Mouse (Mus musculus) c-Kit-positive CD71-negative TER-119-negative erythroid progenitor cells, embryonic 14.5 days (primary cell): Measurements from ENCODE around the gene Isl1.

Source experiments
- DNase-seq: peaks from one replicate; pipeline ENCODE4 v3.0.0-alpha.2; 2013; ENCODE audit warnings: low read depth

Gene Isl1

DNA sequence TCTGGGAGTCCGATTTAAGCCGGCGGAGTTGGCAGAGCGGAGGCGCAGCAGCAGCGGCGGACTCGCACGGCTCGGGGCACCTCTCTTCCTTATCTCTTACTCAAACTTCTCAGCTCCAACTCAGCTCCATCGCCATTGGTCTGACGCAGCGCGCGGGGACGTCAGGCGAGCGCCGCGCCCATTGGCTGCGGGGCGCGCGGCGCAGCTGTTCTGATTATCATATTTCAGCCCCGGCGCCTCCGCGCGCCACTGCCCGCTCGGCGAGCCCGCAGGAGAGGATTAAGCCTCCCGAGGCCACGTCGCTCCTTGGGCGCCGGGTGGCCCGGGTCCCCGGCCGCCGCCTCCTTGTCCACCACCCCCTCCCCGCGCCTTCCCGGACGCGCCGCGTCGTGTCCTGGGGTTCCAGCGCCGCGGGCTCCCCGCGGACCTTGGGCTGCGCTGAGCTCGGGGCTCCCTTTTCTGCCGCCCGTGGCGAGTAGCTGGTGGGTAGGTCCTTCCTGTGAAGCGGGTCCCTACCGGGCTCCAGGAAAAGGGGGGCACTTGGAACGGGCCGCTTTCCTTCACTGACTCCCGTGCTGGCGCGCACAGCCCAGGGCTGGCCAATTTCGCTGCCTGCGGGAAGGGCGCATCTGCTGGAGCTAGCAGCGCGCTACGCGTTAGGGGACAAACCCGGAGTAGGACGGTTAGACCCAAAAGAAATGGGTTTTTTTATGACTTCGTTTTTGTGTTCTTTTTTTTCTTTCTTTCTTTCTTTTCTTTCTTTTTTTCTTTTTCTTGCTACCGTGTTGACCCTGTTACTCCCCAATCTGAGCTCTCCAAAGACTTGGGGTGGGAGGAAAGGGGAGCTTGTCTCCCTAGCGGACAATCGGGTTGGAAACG, at the start of gene Isl1:
TSS of gene Isl1 (minus strand) at position 106 of the 879 bp plus-strand sequence.
- peak; percentile 51 for DNase-seq

DNA sequence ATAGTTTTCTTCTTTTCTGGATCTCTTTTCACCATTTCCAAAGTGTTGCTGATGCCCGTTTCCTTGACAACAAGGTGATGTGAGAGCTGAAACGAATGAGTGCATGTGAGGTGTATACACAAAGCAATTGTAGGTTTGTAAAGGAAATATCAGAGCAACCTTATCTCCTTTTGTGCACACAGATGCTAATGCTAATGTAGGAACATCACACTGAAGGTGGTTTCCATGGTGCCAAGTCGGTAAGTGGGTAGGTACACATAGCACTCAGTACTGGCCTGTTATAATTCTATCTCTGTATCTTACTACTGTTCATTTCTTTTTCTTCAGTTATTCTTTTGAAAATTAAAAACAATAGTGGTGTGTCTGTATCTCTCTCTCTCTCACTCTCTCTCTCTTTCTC, 26.3 kb upstream of the Isl1 start:
- DNase-seq: no peak

DNA sequence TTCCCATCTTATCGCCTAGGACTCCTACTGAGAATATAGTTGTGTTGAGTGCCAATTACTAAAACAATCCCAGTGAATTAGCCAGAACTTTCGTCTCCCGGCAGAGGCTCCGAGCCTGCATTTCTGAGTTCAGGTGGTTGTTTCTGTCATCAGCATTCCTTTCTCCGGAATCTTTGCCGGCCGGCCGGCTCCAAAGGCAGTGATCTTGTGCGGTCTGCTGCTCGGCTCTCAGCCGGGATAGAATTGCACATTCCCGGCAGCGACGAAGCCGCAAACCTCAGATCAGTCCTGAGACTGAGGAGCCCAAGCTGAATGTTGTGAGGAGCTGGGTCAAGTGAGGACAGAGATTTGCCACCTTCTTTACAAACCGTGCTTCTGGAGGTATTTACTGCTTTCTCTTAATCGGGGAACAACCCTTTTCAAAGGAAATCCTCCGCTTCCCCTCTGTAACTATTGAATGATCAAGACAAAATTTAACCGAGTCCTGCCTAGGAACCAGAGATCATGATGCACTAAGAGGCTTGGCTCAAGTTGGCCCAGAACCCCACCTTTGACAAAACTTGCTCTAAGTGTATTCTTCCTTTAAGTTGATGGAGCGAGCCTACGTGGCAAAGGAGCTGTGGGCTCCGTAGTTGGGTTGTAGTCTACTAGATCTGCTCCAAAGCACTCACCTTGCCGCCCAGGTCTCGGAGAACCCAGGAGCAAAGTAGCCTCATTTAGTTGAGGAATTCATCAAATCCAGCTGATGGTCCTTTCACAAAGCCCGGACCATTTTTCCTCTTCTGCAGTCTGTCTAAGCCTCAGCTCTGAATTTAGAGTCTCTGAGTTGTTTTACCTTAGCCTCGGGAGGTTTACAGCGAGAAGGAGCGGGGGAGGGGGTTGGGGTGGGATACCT, 4.4 kb upstream of the Isl1 start:
- DNase-seq: no peak

DNA sequence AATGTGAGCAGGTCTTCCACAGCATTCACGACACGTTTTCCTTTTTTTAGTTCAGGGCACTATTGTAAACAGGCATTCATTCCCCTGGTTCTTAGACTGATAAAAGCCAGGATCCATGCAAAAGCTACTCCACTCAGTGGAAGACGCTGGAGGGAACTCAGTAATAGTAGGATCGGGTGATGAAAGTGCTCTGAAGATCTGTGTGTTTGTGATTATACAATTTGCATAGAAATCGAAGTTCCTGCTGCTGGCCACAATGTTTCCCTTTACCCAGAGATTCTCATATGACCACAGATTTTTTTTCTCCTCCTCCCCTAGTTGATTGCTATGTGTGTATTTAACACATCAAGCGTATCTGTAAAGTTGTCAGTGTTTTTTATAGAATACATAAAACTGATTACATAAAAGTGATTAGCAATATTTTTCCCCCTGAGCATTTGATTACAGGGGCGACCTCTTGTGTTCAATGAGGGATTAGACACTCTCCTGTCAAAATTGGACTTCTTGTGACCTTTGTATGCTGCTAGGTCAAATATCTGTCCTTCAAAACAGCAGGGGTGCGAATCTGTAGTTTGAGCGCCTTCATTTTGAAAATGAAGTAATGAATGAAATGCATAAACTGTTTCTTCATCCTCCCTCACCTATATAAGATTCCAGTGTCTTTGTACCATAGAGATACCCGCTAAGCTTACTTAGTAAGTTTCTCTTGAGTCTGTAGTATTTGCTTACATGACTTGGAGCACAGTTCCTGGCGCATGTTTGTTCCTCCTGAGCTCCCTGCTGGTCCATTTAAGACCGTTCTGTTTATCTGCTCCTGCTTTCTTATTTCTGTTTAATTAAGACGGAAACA, 2.6 kb upstream of the Isl1 start:
- no peak for DNase-seq

DNA sequence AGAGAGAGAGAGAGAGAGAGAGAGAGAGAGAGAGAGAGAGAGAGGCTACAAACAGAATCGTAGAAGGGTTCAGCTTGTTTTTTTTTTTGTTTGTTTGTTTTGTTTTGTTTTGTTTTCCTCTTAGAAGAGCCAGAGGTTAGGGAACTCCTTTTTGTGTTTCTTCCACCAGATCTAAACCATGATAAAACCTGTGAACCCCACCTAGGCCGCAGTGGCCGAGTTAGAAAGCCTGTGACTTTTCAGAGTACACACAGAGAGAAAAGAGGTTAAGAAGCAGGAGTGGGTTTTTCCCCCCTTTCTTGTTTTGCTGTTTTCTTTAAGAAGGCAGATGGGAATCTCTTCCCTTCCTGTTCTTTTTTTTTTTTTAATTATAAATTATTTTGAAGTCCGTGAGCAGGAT, 1.5 kb upstream of the Isl1 start:
- no peak for DNase-seq

DNA sequence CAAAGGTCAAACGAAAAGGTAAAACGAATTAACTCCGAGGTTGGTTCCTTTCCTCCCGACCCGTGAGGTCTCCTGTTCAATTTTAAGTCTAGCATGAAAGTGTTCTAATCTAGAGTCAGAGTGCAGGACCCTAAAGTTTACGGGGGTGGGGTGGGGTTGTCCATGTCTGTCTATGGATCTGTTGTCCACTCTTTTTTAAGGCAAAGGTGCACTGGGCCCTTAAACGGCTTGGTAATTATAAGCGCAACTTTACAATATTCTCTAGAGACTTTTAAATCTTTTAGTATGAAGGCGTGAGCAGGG, 925 bp upstream of the Isl1 start:
- DNase-seq: no peak

DNA sequence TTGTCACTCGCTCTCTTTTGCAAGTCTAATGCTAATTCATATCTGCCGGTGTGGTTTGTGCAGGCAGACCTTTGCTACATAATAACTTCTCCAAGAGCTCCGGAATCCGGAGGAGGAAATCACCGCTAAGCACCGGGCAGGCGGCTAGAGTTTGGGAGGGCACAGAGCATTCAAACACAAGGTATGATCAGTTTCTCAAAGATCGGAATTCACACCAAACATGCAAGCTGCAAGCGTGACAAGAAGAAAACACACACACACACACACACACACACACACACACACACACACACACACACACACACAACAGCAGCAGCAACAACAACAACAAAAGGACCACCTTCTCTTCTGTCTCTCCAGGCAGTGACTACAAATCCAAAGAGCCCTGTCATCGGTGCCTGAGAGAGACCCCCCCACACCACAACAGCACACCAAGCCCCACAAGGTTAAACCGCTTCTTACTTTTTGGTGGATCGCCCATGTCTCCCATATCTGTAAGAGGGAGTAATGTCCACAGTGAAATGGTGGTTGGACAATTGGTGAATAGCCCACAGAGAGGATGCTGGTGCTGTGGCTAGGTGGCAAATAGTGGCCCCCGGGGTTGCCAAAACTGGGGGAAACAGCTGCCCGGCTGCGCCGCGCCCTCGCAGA, 431 bp downstream of the Isl1 start:
- DNase-seq: no peak

DNA sequence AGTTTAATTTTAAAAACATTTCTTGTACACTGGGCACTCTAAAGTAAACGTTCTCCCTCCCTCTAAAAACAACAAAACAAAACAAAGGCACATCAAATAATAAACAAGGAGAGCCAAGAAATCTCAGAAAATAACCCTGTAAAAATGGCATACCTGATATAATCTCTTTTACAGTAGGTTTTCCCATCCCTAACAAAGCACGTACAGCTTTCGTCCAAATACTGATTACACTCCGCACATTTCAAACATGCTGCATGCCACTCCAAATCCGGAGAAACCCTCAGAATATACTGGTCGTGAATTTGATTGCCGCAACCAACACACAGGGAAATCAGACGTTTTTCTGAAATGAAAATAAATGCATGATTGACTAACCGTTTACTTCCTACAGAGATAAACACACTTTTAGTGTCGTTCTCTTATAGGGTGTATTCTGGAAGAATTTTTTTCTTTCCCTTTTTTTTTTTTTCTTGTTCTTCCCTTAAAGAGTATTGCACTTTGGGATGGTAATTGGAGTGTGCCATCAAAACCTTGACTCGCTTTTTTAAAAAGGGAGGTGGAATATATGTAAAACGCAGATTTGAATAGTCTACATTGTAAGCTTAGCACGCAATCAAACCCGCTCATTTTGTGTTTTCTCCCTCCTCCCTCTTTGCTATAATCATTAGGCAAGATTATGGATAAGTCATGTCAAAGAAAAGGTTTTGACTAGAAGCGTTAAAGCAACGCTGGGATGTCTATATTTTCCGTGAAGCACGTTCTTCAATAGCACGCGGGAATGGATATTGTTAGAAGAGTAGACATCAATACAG, 1.2 kb downstream of the Isl1 start:
- DNase-seq: no peak

DNA sequence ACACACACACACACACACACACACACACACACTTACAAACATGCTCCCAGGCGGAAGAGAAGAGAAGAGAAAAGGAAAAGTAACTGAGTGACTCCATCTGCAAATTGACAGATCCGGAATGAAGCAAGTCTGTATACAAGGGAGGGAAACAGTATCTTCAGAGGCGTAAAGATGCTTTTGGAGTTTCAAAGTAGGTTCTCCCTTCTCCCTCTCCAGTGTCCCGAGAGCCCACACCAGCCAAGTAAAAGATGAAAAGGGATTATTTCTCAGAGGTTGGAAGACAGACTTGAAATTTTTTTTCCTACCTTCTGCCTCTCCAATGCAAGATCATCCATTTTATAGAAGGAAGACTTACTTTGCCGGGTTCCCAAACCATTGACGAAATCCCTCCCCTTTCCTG, 2.9 kb downstream of the Isl1 start:
- DNase-seq: no peak

DNA sequence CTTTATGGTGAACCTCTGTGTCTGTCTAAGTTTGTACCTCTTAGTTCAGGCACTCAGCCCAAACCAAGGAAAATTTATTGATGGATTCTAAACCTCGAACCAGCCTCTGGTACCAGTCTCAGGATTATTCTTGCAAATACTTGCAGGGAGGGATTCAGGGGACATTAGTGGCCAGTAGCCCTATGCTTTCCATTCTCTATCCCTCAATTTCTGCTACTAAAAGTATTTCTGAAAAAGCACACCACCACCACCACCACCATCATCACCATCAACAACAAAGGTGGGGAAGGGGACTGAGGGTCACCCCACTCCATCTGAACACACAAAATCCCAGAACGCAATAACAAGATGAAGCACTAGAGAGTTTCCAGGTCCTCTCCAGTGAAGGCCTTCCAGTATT, 3.8 kb downstream of the Isl1 start:
- DNase-seq: no peak

DNA sequence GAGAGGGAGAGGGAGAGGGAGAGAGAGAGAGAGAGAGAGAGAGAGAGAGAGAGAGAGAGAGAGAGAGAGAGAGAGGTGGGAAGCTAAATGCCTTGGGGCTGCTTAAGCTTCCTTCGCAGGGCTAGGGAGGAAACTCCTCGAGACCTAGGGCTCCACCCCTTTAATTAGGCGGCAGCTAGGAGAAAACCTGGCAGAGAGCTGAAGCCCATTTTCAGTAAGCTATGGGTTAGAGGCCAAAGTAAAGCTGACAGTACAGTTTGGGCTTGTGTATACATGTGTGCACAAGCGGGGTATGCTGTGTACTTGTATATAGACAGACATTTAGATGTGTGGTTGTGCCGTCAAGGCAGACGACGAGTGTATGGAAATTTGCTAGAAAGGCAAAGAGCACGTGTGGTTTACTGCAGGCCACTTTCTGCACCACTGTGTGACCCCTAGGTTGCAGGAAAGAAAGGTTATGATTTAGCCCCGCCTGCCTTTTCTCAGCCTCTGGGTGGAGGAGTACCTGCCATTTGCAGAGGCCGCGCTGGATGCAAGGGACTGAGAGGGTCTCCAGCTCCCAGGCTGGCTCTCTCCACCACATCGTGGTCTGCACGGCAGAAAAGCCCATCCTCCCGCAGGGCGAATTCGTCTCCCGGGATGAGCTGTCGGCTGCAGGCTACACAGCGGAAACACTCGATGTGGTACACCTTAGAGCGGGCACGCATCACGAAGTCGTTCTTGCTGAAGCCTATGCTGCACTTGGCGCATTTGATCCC, 4.6 kb downstream of the Isl1 start:
- no peak for DNase-seq

DNA sequence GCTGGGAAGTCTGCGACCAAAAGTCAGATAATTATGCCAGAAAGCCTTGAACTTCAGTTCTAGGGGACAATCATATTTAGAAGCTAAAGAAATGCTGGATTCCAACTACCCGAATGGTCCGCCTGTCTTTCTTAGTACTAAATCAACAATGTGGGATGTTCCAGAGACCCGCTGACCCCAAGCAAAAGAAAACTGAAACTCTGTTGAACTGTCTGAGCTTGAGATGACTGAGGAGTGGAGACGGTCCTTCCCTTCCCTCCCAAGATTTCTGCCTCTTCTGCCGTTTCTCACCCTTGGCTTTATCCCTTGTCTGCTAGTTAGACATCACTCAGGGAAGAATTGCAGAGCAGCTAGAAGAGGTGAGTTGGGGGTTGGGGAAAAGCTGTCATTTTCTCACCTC, 5.7 kb downstream of the Isl1 start:
- no peak for DNase-seq

DNA sequence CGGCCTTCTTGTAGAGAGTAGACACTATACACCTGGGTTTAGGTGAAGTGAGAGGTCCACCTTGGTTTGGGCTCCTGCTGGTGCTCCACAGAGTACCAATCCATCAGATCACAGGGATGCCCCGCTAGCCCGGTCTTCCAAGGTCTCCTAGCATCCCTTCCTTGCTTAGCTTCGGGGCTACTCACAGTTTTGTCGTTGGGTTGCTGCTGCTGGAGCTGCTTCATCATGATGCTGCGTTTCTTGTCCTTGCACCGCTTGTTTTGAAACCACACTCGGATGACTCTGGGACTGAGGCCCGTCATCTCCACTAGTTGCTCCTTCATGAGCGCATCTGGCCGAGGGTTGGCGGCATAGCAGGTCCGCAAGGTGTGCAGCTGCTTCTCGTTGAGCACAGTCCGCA, 6.6 kb downstream of the Isl1 start:
- no peak for DNase-seq

DNA sequence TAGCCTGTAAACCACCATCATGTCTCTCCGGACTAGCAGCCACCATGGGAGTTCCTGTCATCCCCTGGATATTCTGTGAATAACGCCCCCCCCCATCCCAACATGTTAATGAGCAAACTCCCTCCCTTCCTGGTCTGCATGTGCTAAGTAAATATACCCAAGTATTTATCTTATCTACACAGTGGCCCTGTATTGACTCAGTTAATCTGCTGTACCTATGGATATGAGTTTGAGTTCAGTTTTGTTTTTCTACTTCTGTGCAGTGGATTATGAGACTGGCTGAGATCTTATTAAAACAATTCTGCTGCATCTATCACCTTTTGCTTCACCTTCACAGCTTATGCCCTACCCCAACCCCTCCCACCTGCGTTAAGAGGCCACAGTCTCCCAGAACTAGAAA, 7.8 kb downstream of the Isl1 start:
- DNase-seq: no peak

DNA sequence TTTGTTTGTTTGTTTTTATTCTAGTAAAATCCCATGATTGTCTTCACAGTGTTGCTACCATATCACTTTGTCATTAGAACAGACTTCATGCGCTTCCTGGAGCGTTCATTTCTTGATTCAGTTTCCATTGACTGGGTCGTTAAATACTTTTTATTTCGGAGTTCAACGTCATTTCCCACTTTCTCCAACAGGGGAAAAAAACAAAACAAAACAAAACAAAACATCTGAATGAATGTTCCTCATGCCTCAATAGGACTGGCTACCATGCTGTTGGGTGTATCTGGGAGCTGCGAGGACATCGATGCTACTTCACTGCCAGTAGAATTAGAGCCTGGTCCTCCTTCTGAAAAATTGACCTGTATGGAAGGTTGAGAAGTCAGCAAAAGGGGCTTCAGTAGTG, 10.2 kb downstream of the Isl1 start:
- DNase-seq: no peak

DNA sequence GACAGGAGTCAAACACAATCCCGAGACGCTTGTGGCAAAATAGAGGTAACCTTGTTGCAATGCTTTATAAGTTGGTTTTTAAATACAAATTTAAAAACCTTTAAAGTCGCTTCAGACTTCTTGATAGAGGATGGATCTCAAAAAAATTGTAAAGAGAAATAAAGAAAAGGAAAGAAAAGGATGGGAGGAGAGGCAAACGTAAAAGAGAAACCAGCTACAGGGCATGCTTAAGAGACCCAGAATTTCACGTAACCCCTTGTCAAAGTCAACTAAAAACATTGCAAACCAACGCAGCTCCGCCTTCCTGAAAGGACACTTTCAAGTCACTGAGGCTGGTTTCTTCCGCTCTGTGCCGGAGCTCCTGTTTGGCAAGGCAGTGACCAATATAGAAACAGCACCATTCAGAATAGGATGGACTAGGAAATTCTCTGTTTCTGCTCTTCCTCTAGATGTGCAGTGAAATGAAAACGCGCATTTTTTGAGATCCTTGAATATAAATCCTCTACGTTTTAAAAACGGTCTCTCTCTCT, 10.8 kb downstream of the Isl1 start:
- DNase-seq: no peak

DNA sequence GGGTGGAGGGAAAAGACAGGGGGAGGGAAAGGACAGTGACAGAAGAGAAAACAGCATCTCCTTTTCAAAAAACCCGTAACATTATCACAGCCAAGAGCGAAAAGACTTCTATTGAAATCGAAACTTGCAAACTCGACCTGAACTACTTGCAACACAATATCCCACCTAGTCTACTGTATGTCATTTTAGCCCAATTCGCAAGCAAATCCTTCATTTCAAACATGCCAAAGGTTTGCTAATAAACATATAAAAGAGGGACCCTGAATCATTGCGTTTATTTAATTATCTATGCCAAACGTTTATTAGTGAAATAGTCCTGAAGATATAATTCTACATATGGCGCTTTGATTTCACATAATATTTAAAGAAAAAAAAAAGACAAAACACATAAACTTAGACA, 11.5 kb downstream of the Isl1 start:
- no peak for DNase-seq

DNA sequence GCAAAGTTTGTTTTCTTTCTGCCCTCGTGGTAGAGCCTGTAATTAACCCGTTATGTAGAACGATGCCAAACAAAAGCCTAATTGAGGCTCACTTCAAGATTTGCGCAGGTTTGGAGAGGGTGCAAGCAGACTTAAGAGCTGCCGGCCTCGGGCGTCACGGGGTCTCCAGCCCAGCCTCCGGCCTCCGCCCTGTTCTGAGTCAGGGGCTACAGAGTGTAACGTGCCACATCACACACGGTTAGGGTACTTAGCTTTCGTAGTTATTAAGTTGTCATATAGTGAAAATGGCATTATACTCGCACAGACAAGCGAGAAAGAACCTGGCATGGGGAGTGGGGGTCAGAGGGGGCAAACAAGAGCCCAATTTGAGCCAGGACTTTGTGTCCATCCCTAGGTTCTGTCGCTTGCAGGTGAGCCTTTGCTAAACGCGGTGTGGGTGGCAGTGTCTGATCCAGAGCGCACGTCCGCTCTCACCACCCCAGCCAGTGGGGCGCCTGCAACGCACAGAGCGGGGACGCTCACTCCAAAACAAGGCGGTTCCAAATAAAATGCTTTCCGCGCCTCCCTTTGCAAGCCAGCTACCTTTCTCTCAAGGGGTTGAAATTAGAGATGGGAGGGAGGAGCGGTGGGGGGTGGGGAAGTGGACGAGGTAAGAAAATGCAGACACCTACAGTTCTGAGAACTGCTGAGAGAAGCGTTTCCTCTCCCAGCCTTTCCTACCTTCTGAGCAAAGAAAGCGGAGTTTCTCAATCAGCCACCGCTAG, 12.3 kb downstream of the Isl1 start:
- DNase-seq: no peak

DNA sequence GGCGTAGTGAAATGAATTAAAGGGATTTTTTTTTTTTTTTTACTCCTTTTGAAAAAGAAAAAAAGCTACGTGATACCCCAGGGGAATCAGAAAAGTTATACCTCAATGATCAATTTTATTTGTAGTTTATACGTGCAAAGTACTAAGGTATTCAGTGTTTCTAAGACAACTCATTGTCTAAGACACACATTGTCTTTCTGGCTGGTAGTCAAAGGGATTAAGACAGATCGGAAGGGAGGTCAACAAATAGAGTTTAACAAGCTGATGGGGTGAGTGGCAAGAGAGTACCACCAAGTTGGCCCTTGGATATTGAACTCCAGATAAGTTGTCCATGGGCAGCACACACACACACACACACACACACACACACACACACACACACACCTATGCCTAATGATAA, 14.1 kb downstream of the Isl1 start:
- DNase-seq: no peak
